Mouse (Mus musculus): ENCODE results near the gene Notch1. TPM values are rescaled to one million over a fixed set of nuclear protein-coding genes. Genes with fewer than 3 reads are reported as not detected.

Gene Notch1
- polyA plus RNA-seq, 1 experiment, result 16.3 TPM

GRCm38 (mm10) chr2:26485278-26485677 is 31.2 kb downstream of the Notch1 start:
- TF ChIP-seq E2F4 (IDR thresholded peaks at IDR 0.05; ENCODE audit: insufficient read depth), result no peak
- TF ChIP-seq MAX (IDR thresholded peaks at IDR 0.05; ENCODE audit: low read depth), result no peak
- TF ChIP-seq CEBPB (IDR thresholded peaks at IDR 0.05; ENCODE audit: insufficient read depth, poor library complexity, severe bottlenecking), result no peak
- peak; percentile 74 to 99 (median 93) for TF ChIP-seq MYOG (IDR thresholded peaks at IDR 0.05; ENCODE audit: control insufficient read depth in 1 of 3, insufficient read depth in 1 of 3, insufficient read length in 2 of 3, low read depth in 2 of 3)
- no peak for TF ChIP-seq SRF (IDR thresholded peaks at IDR 0.05; ENCODE audit: control insufficient read depth, insufficient read length, low read depth)
- TF ChIP-seq POLR2A (IDR thresholded peaks at IDR 0.05; ENCODE audit: insufficient read length, low read depth), result no peak
- TF ChIP-seq TCF12 (IDR thresholded peaks at IDR 0.05; ENCODE audit: insufficient read depth, poor library complexity, severe bottlenecking), result peak; percentile 82
- no peak for TF ChIP-seq USF1 (IDR thresholded peaks at IDR 0.05; ENCODE audit: low read depth)
- TF ChIP-seq TCF3 (IDR thresholded peaks at IDR 0.05; ENCODE audit: insufficient read length, low read depth), result peak; percentile 87
- TF ChIP-seq POLR2AphosphoS2 (IDR thresholded peaks at IDR 0.05; ENCODE audit: insufficient read length, low read depth), result no peak
- peak in 2 of 3 experiments; percentile 84 to 93 for TF ChIP-seq MYOD1 (IDR thresholded peaks at IDR 0.05; ENCODE audit: control insufficient read depth in 1 of 3, insufficient read length in 2 of 3, low read depth in 2 of 3)
- no peak for TF ChIP-seq REST (IDR thresholded peaks at IDR 0.05; ENCODE audit: insufficient read depth, insufficient read length)
- Histone ChIP-seq H3K79me2 (ENCODE audit: control insufficient read depth, insufficient read depth) (peaks cover 54% of the 10 kb centered on the region), H3K4me2 (ENCODE audit: low read depth) (no peak overlapping the region), H3ac (ENCODE audit: control insufficient read depth, insufficient read length) (no peak overlapping the region), H3K36me3 (ENCODE audit: control insufficient read depth, insufficient read depth) (peaks cover 11% of the 10 kb centered on the region), H3K4me3 (no peak overlapping the region), H3K27me3 (ENCODE audit: control insufficient read depth, insufficient read depth, insufficient read length) (no peaks in the 10 kb centered on the region)

- no peak overlapping the region for H3K4me3 ChIP-seq
- H3K79me2 ChIP-seq (ENCODE audit: control insufficient read depth, insufficient read depth), result peaks cover 43% of the 10 kb centered on the region
- peaks cover 19% of the 10 kb centered on the region for H3K36me3 ChIP-seq (ENCODE audit: control insufficient read depth, insufficient read depth)
- H3ac ChIP-seq (ENCODE audit: control insufficient read depth, insufficient read length), result no peak overlapping the region
- TF ChIP-seq REST (IDR thresholded peaks at IDR 0.05; ENCODE audit: insufficient read depth, insufficient read length) (no peak), SRF (IDR thresholded peaks at IDR 0.05; ENCODE audit: control insufficient read depth, insufficient read length, low read depth) (no peak), TCF12 (IDR thresholded peaks at IDR 0.05; ENCODE audit: insufficient read depth, poor library complexity, severe bottlenecking) (no peak)
- no peak overlapping the region for H3K4me2 ChIP-seq (ENCODE audit: low read depth)
- no peaks in the 10 kb centered on the region for H3K27me3 ChIP-seq (ENCODE audit: control insufficient read depth, insufficient read depth, insufficient read length)
These were observed 32.3 kb downstream of the Notch1 start for GRCm38 (mm10) chr2:26484169-26484568.

DNA sequence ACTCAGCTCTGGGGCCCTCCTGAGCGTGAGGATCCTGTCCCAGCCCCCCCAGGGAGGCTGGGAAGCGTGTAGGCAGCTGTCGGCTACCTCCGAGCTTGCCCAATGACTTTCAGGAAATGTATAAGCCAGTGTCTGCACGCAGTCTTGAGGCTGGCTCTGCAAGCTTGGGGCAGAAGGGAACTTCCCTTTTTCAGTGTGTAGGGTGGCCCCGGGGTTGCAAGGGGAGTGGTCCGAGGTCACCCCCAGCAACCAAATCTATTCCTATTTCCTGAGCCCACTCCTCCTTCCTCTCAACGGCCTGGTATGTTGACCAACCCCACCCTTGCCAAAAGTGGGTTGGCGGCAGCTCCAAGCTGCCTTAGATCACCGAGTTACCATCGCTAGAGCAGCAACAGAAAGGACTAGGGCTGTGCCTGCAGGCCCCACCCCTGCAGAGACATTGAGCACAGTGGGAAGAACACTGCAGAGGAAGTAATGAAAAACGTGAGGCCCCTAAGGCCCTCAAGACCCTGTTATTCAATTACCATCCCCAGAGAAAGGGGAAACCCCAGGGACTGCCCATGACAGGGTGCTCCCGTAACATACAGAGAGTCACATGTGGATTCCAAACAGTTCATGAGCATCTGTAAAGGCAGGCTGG is 33.1 kb downstream of the Notch1 start:
- Histone ChIP-seq H3K4me3 (no peak overlapping the region), H3K79me2 (ENCODE audit: control insufficient read depth, insufficient read depth) (peaks cover 35% of the 10 kb centered on the region), H3ac (ENCODE audit: control insufficient read depth, insufficient read length) (no peak overlapping the region), H3K4me2 (ENCODE audit: low read depth) (no peak overlapping the region), H3K27me3 (ENCODE audit: control insufficient read depth, insufficient read depth, insufficient read length) (no peaks in the 10 kb centered on the region), H3K36me3 (ENCODE audit: control insufficient read depth, insufficient read depth) (peaks cover 22% of the 10 kb centered on the region)
- TF ChIP-seq USF1 (IDR thresholded peaks at IDR 0.05; ENCODE audit: low read depth), result no peak
- no peak for TF ChIP-seq TCF3 (IDR thresholded peaks at IDR 0.05; ENCODE audit: insufficient read length, low read depth)
- TF ChIP-seq MYOD1 (IDR thresholded peaks at IDR 0.05; ENCODE audit: control insufficient read depth in 1 of 3, insufficient read length in 2 of 3, low read depth in 2 of 3), result no peak
- no peak for TF ChIP-seq POLR2AphosphoS2 (IDR thresholded peaks at IDR 0.05; ENCODE audit: insufficient read length, low read depth)
- no peak for TF ChIP-seq MAX (IDR thresholded peaks at IDR 0.05; ENCODE audit: low read depth)
- no peak for TF ChIP-seq REST (IDR thresholded peaks at IDR 0.05; ENCODE audit: insufficient read depth, insufficient read length)
- no peak for TF ChIP-seq TCF12 (IDR thresholded peaks at IDR 0.05; ENCODE audit: insufficient read depth, poor library complexity, severe bottlenecking)
- TF ChIP-seq POLR2A (IDR thresholded peaks at IDR 0.05; ENCODE audit: insufficient read length, low read depth), result no peak
- no peak for TF ChIP-seq CEBPB (IDR thresholded peaks at IDR 0.05; ENCODE audit: insufficient read depth, poor library complexity, severe bottlenecking)
- TF ChIP-seq MYOG (IDR thresholded peaks at IDR 0.05; ENCODE audit: control insufficient read depth in 1 of 3, insufficient read depth in 1 of 3, insufficient read length in 2 of 3, low read depth in 2 of 3), result no peak
- no peak for TF ChIP-seq SRF (IDR thresholded peaks at IDR 0.05; ENCODE audit: control insufficient read depth, insufficient read length, low read depth)
- TF ChIP-seq E2F4 (IDR thresholded peaks at IDR 0.05; ENCODE audit: insufficient read depth), result no peak

- H3ac ChIP-seq (ENCODE audit: control insufficient read depth, insufficient read length), result no peak overlapping the region
- peaks cover 31% of the 10 kb centered on the region for H3K79me2 ChIP-seq (ENCODE audit: control insufficient read depth, insufficient read depth)
- H3K27me3 ChIP-seq (ENCODE audit: control insufficient read depth, insufficient read depth, insufficient read length), result no peaks in the 10 kb centered on the region
- no peak overlapping the region for H3K4me3 ChIP-seq
- H3K4me2 ChIP-seq (ENCODE audit: low read depth), result no peak overlapping the region
- H3K36me3 ChIP-seq (ENCODE audit: control insufficient read depth, insufficient read depth), result peaks cover 25% of the 10 kb centered on the region
- TF ChIP-seq POLR2AphosphoS2 (IDR thresholded peaks at IDR 0.05; ENCODE audit: insufficient read length, low read depth), result no peak
- no peak for TF ChIP-seq USF1 (IDR thresholded peaks at IDR 0.05; ENCODE audit: low read depth)
- TF ChIP-seq MAX (IDR thresholded peaks at IDR 0.05; ENCODE audit: low read depth), result no peak
- TF ChIP-seq SRF (IDR thresholded peaks at IDR 0.05; ENCODE audit: control insufficient read depth, insufficient read length, low read depth), result no peak
These were observed 33.6 kb downstream of the Notch1 start for GRCm38 (mm10) chr2:26482824-26483223.

DNA sequence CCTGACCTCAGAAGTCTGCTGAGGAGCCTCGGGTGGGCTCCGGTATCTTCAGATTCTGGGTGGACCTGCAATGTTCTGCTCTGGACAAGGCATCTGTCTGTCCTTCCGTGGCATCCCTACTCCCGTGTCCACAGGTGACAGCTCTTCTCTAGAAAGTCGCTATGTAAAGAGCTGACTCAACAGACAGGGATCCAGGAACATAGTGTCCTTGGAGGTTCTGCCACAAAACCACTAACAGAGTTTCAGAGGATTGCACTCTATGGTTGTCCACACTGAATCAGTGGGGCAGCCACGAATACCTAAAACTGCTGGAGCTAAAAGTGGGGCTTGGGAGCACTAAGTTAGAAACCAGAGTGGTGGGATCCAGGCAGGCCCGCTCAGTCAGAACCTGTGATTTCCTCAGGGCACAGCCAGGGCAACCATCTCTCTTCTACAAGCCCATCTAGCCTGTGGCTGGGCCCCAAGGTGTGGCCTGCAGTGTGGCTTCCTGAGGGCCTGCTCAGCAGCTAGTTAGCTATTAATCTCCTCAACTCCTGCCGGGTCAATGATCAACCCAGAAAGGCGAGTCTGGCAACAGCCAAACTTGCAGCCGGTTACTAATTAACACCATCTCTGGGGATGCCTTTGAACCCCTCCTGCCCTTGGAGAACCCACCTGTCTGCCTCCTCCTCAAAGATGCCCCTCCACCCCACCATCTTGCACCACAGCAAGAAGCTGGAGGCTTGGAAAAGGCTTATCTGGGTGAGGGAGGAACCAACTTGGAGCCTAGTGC is 34.6 kb downstream of the Notch1 start:
- peaks cover 28% of the 10 kb centered on the region for H3K79me2 ChIP-seq (ENCODE audit: control insufficient read depth, insufficient read depth)
- TF ChIP-seq MYOD1 (IDR thresholded peaks at IDR 0.05; ENCODE audit: control insufficient read depth in 1 of 3, insufficient read length in 2 of 3, low read depth in 2 of 3) (no peak), POLR2A (IDR thresholded peaks at IDR 0.05; ENCODE audit: insufficient read length, low read depth) (no peak), REST (IDR thresholded peaks at IDR 0.05; ENCODE audit: insufficient read depth, insufficient read length) (no peak), USF1 (IDR thresholded peaks at IDR 0.05; ENCODE audit: low read depth) (no peak), MYOG (IDR thresholded peaks at IDR 0.05; ENCODE audit: control insufficient read depth in 1 of 3, insufficient read depth in 1 of 3, insufficient read length in 2 of 3, low read depth in 2 of 3) (no peak), TCF12 (IDR thresholded peaks at IDR 0.05; ENCODE audit: insufficient read depth, poor library complexity, severe bottlenecking) (no peak), MAX (IDR thresholded peaks at IDR 0.05; ENCODE audit: low read depth) (no peak), POLR2AphosphoS2 (IDR thresholded peaks at IDR 0.05; ENCODE audit: insufficient read length, low read depth) (no peak), E2F4 (IDR thresholded peaks at IDR 0.05; ENCODE audit: insufficient read depth) (no peak), CEBPB (IDR thresholded peaks at IDR 0.05; ENCODE audit: insufficient read depth, poor library complexity, severe bottlenecking) (no peak), TCF3 (IDR thresholded peaks at IDR 0.05; ENCODE audit: insufficient read length, low read depth) (no peak), SRF (IDR thresholded peaks at IDR 0.05; ENCODE audit: control insufficient read depth, insufficient read length, low read depth) (no peak)
- H3K27me3 ChIP-seq (ENCODE audit: control insufficient read depth, insufficient read depth, insufficient read length), result no peaks in the 10 kb centered on the region
- H3K4me2 ChIP-seq (ENCODE audit: low read depth), result no peak overlapping the region
- H3K4me3 ChIP-seq, result no peak overlapping the region
- no peak overlapping the region for H3ac ChIP-seq (ENCODE audit: control insufficient read depth, insufficient read length)
- peaks cover 33% of the 10 kb centered on the region for H3K36me3 ChIP-seq (ENCODE audit: control insufficient read depth, insufficient read depth)
